Mouse (Mus musculus): Measurements from ENCODE around the gene Myo1d.

- TF ChIP-seq POLR2A (IDR thresholded peaks at IDR 0.05; ENCODE audit: control insufficient read depth in 1 of 2, insufficient read depth in 1 of 2, low read depth in 1 of 2, low read length in 2 of 2, poor library complexity in 1 of 2) = no peak
- no peak for TF ChIP-seq JUND (IDR thresholded peaks at IDR 0.05; ENCODE audit: low read depth, low read length)
- no peak for TF ChIP-seq CTCF (IDR thresholded peaks at IDR 0.05 in 2 of 3, conservative IDR thresholded peaks at IDR 0.05 in 1 of 3; ENCODE audit: control insufficient read depth in 1 of 3, insufficient read depth in 1 of 3, low read depth in 2 of 3, low read length in 3 of 3, poor library complexity in 1 of 3, severe bottlenecking in 1 of 3)
- no peak for TF ChIP-seq TBP (IDR thresholded peaks at IDR 0.05; ENCODE audit: low read depth, low read length)
- TF ChIP-seq RAD21 (IDR thresholded peaks at IDR 0.05; ENCODE audit: low read depth, low read length) = no peak
- TF ChIP-seq EP300 (IDR thresholded peaks at IDR 0.05; ENCODE audit: low read depth in 1 of 2, low read length in 2 of 2) = no peak
- no peak for TF ChIP-seq ELF1 (IDR thresholded peaks at IDR 0.05; ENCODE audit: low read depth, low read length)
- TF ChIP-seq USF1 (IDR thresholded peaks at IDR 0.05; ENCODE audit: low read depth, low read length) = no peak
- TF ChIP-seq CHD1 (IDR thresholded peaks at IDR 0.05; ENCODE audit: low read depth, low read length) = no peak
- TF ChIP-seq BHLHE40 (IDR thresholded peaks at IDR 0.05; ENCODE audit: borderline replicate concordance, low read depth, low read length) = no peak
- TF ChIP-seq ZNF384 (IDR thresholded peaks at IDR 0.05; ENCODE audit: low read depth, low read length) = no peak
- TF ChIP-seq ZKSCAN1 (IDR thresholded peaks at IDR 0.05; ENCODE audit: low read depth, low read length) = no peak
- no peak for TF ChIP-seq GABPA (IDR thresholded peaks at IDR 0.05; ENCODE audit: low read depth, low read length)
- no peak for TF ChIP-seq E2F4 (IDR thresholded peaks at IDR 0.05; ENCODE audit: borderline replicate concordance, low read depth, low read length)
These were observed 270.7 kb downstream of the Myo1d start for GRCm38 (mm10) chr11:80509176-80509506.

Measured in MEL (cell line).